Mouse (Mus musculus) G1E (cell line): Measurements from ENCODE around the gene Utp11.

Experiments used
- CTCF ChIP-seq: IDR thresholded peaks from 2 replicates; pipeline ENCODE4 v1.5.1; 2012; ENCODE audit warnings: low read depth, low read length, inconsistent platforms, mixed read lengths
- GATA1 ChIP-seq: IDR thresholded peaks from 2 replicates; pipeline ENCODE4 v1.6.1; 2012; ENCODE audit warnings: borderline replicate concordance, low read length, inconsistent platforms, mixed read lengths
- TAL1 ChIP-seq: conservative IDR thresholded peaks from 2 replicates; pipeline ENCODE4 v1.6.1; 2012; ENCODE audit warnings: low read depth, low read length, inconsistent platforms, mixed read lengths

GRCm38 (mm10) chr4:124646591-124646990 is 46.8 kb downstream of the Utp11 start:
- no peak for TF ChIP-seq CTCF
- no peak for TF ChIP-seq GATA1
- TF ChIP-seq TAL1 = no peak
